Mouse (Mus musculus) lung, postnatal 0 days (tissue): ENCODE data around the gene Trub1. TPM values are rescaled to one million over a fixed set of nuclear protein-coding genes. Genes with fewer than 3 reads are reported as not detected.

Experiments used
- ATAC-seq: fragments of 200-750 bp; cut with Nextera tagmentation; 2 replicates; pipeline ENCODE4 v1.8.0; 2017; ENCODE audit warnings: moderate library complexity
- DNase-seq: peaks from one replicate; pipeline ENCODE4 v3.0.0-alpha.2; 2016; ENCODE audit warnings: low spot score
- H3K27ac ChIP-seq: fragments of 300-500 bp; sonication (generic); 2 replicates; pipeline ENCODE4 v1.5.1; 2014; ENCODE audit warnings: antibody characterized with exemption, mild to moderate bottlenecking, low read length, mixed read lengths
- H3K27me3 ChIP-seq: fragments of 300-500 bp; sonication (generic); replicated peaks from 2 replicates; pipeline ENCODE4 v1.6.1; 2014; ENCODE audit warnings: low read length, mixed read lengths; ENCODE audit not compliant: insufficient read depth
- H3K36me3 ChIP-seq: fragments of 300-500 bp; sonication (generic); 2 replicates; pipeline ENCODE4 v1.6.1; 2014; ENCODE audit warnings: low read length, mixed read lengths; ENCODE audit not compliant: insufficient read depth
- H3K4me1 ChIP-seq: fragments of 300-500 bp; sonication (generic); 2 replicates; pipeline ENCODE4 v1.6.1; 2014; ENCODE audit warnings: antibody characterized with exemption, low read depth, low read length, mixed read lengths; ENCODE audit not compliant: insufficient read depth
- H3K4me2 ChIP-seq: fragments of 300-500 bp; sonication (generic); replicated peaks from 2 replicates; pipeline ENCODE4 v1.6.1; 2014; ENCODE audit warnings: low read depth, mild to moderate bottlenecking, low read length, moderate library complexity, mixed read lengths
- H3K4me3 ChIP-seq: fragments of 300-500 bp; sonication (generic); 2 replicates; pipeline ENCODE4 v1.5.1; 2014; ENCODE audit warnings: low read depth, low read length
- H3K9ac ChIP-seq: fragments of 300-500 bp; sonication (generic); replicated peaks from 2 replicates; pipeline ENCODE4 v1.6.1; 2014; ENCODE audit warnings: low read depth, mild to moderate bottlenecking
- H3K9me3 ChIP-seq: fragments of 300-500 bp; sonication (generic); 2 replicates; pipeline ENCODE4 v1.6.1; 2016; ENCODE audit warnings: low read length, mixed read lengths
- CTCF ChIP-seq: IDR thresholded peaks from 2 replicates; pipeline ENCODE4 v1.5.1; 2016; ENCODE audit warnings: antibody characterized with exemption, mild to moderate bottlenecking
- EP300 ChIP-seq: IDR thresholded peaks from 2 replicates; pipeline ENCODE4 v1.6.1; 2016; ENCODE audit warnings: antibody characterized with exemption, mild to moderate bottlenecking, control low read depth
- WGBS: fragments of 180-500 bp; shearing (Covaris S2); extraction: QIAGEN DNeasy Blood & Tissue Kit; methylation state at CpG from one replicate; pipeline ENCODE4 v1.1.7; 2014; 5-methylcytosine and 5-hydroxymethylcytosine counted together
- polyA plus RNA-seq: library from polyadenylated mRNA; unstranded; fragments of >200 nt; fragmentation: Nextera tagmentation; extraction: Ambion mirVana; gene quantifications from 2 replicates; pipeline ENCODE4 v1.2.1, GENCODE M21; 2015

Trub1 gene
- polyA plus RNA-seq, 1 experiment from 2014 or later, result 9.0 TPM

- Histone ChIP-seq H3K9me3 (no peaks in the 10 kb centered on the region), H3K4me1 (no peaks in the 10 kb centered on the region), H3K27me3 (no peaks in the 10 kb centered on the region), H3K36me3 (no peaks in the 10 kb centered on the region), H3K27ac (no peak overlapping the region), H3K4me2 (no peak overlapping the region), H3K4me3 (no peak overlapping the region), H3K9ac (no peak overlapping the region)
- 93% methylated on average over 11 of the region's 11 CpGs for WGBS
- TF ChIP-seq CTCF (no peak), EP300 (no peak)
- ATAC-seq (no peak), DNase-seq (no peak)
Observed at GRCm38 (mm10) chr19:57540118-57540517, 87.4 kb downstream of the Trub1 start.

Other genes with a start within 250 kb of the Trub1 start
- gene Ablim1, start 138.0 kb upstream of the Trub1 start, polyA plus RNA-seq, result 50.1 and 50.7 TPM in 2 replicates
- 14.7 and 14.9 TPM in 2 replicates for gene Fam160b1, start 92.2 kb upstream of the Trub1 start, polyA plus RNA-seq
- 4.5 and 5.2 TPM in 2 replicates for gene Atrnl1, start 158.1 kb downstream of the Trub1 start, polyA plus RNA-seq